Mouse (Mus musculus) small intestine, adult 2 months (tissue): ENCODE results near the gene Sema3e. TPM values are rescaled to one million over a fixed set of nuclear protein-coding genes. Genes with fewer than 3 reads are reported as not detected.

Experiments used
- H3K27ac ChIP-seq: fragments of 200-500 bp; 2 replicates; pipeline ENCODE4 v1.5.1; 2012; ENCODE audit warnings: low read depth, low read length, control low read depth, inconsistent platforms; ENCODE audit not compliant: insufficient read depth
- H3K27me3 ChIP-seq: fragments of 200-500 bp; 2 replicates; pipeline ENCODE4 v1.6.1; 2012; ENCODE audit warnings: mild to moderate bottlenecking, moderate library complexity, low read length, inconsistent platforms; ENCODE audit not compliant: control insufficient read depth, insufficient read depth
- H3K36me3 ChIP-seq: fragments of 200-500 bp; 2 replicates; pipeline ENCODE4 v1.6.1; 2012; ENCODE audit warnings: mild to moderate bottlenecking, low read length, control low read depth, inconsistent platforms; ENCODE audit not compliant: control insufficient read depth, insufficient read depth
- H3K4me1 ChIP-seq: fragments of 200-500 bp; 2 replicates; pipeline ENCODE4 v1.6.1; 2012; ENCODE audit warnings: low read length, inconsistent platforms, mixed read lengths; ENCODE audit not compliant: control insufficient read depth, insufficient read depth, insufficient read length
- H3K4me3 ChIP-seq: fragments of 200-500 bp; 2 replicates; pipeline ENCODE4 v1.5.1; 2012; ENCODE audit warnings: low read depth, mild to moderate bottlenecking, control low read depth, inconsistent platforms, low read length, moderate library complexity
- CTCF ChIP-seq: fragments of 200-500 bp; IDR thresholded peaks from 2 replicates; pipeline ENCODE4 v1.5.1; 2012; ENCODE audit warnings: low read depth, mild to moderate bottlenecking, control low read depth, inconsistent platforms, low read length, moderate library complexity, mixed read lengths; ENCODE audit not compliant: insufficient replicate concordance, insufficient read length; ENCODE audit errors: extremely low read depth
- POLR2A ChIP-seq: fragments of 200-500 bp; IDR thresholded peaks from 2 replicates; pipeline ENCODE4 v1.6.1; 2012; ENCODE audit warnings: low read depth, mild to moderate bottlenecking, control low read depth, inconsistent platforms, low read length, moderate library complexity
- WGBS: fragments of 180-500 bp; shearing (Covaris S2); methylation state at CpG from one replicate; pipeline ENCODE4 v1.1.7; 2018; 5-methylcytosine and 5-hydroxymethylcytosine counted together
- polyA plus RNA-seq: library from polyadenylated mRNA; depleted of rRNA; stranded (reverse); fragments of >200 nt; gene quantifications from 2 replicates; pipeline ENCODE4 v1.2.3, GENCODE M21; 2012

Gene Sema3e
- polyA plus RNA-seq, 1 experiment, result 0.06 TPM

GRCm38 (mm10) chr5:14043116-14043515, 18.0 kb downstream of the Sema3e start:
- no peak for TF ChIP-seq POLR2A
- WGBS, result 78% methylated on average over 5 of the region's 5 CpGs
- no peaks in the 10 kb centered on the region for H3K4me1 ChIP-seq
- no peaks in the 10 kb centered on the region for H3K27me3 ChIP-seq
- no peak overlapping the region for H3K4me3 ChIP-seq
- no peak overlapping the region for H3K27ac ChIP-seq
- H3K36me3 ChIP-seq, result no peaks in the 10 kb centered on the region

- no peaks in the 10 kb centered on the region for H3K36me3 ChIP-seq
- WGBS, result 89% methylated on average over 6 of the region's 6 CpGs
- no peak overlapping the region for H3K27ac ChIP-seq
- no peak overlapping the region for H3K4me3 ChIP-seq
- no peaks in the 10 kb centered on the region for H3K4me1 ChIP-seq
- no peaks in the 10 kb centered on the region for H3K27me3 ChIP-seq
- no peak for TF ChIP-seq POLR2A
- TF ChIP-seq CTCF, result no peak
These were observed 18.9 kb downstream of the Sema3e start for GRCm38 (mm10) chr5:14043983-14044382.

GRCm38 (mm10) chr5:14048660-14049059, 23.6 kb downstream of the Sema3e start:
- WGBS, result 32% methylated on average over 7 of the region's 7 CpGs
- H3K36me3 ChIP-seq, result no peaks in the 10 kb centered on the region
- H3K4me1 ChIP-seq, result no peaks in the 10 kb centered on the region
- no peak overlapping the region for H3K27ac ChIP-seq
- no peak overlapping the region for H3K4me3 ChIP-seq
- no peak for TF ChIP-seq POLR2A
- no peak for TF ChIP-seq CTCF
- H3K27me3 ChIP-seq, result no peaks in the 10 kb centered on the region

GRCm38 (mm10) chr5:14054472-14054871, 29.4 kb downstream of the Sema3e start:
- Histone ChIP-seq H3K36me3 (no peaks in the 10 kb centered on the region), H3K27me3 (no peaks in the 10 kb centered on the region), H3K4me3 (no peak overlapping the region), H3K4me1 (no peaks in the 10 kb centered on the region), H3K27ac (no peak overlapping the region)
- TF ChIP-seq CTCF (no peak), POLR2A (no peak)
- WGBS, result 79% methylated on average over 5 of the region's 5 CpGs

GRCm38 (mm10) chr5:14059895-14060553, 34.9 kb downstream of the Sema3e start:
- H3K27me3 ChIP-seq, result no peaks in the 10 kb centered on the region
- no peaks in the 10 kb centered on the region for H3K36me3 ChIP-seq
- no peaks in the 10 kb centered on the region for H3K4me1 ChIP-seq
- 72% methylated on average over 4 of the region's 4 CpGs for WGBS
- no peak overlapping the region for H3K27ac ChIP-seq
- TF ChIP-seq POLR2A, result no peak
- TF ChIP-seq CTCF, result no peak
- no peak overlapping the region for H3K4me3 ChIP-seq

- Histone ChIP-seq H3K4me1 (no peaks in the 10 kb centered on the region), H3K4me3 (no peak overlapping the region), H3K27me3 (no peaks in the 10 kb centered on the region), H3K36me3 (no peaks in the 10 kb centered on the region), H3K27ac (no peak overlapping the region)
- no peak for TF ChIP-seq CTCF
- no peak for TF ChIP-seq POLR2A
- WGBS, result 67% methylated on average over 4 of the region's 4 CpGs
These were observed 37.9 kb downstream of the Sema3e start for GRCm38 (mm10) chr5:14062918-14063481.

- H3K4me3 ChIP-seq, result no peak overlapping the region
- H3K4me1 ChIP-seq, result no peaks in the 10 kb centered on the region
- WGBS, result 84% methylated on average over 3 of the region's 3 CpGs
- TF ChIP-seq POLR2A, result no peak
- no peak overlapping the region for H3K27ac ChIP-seq
- H3K27me3 ChIP-seq, result no peaks in the 10 kb centered on the region
- no peaks in the 10 kb centered on the region for H3K36me3 ChIP-seq
These were observed 48.1 kb downstream of the Sema3e start for GRCm38 (mm10) chr5:14073152-14073551.
